Mouse (Mus musculus): Measurements from ENCODE around the gene Ndel1. TPM values are rescaled to one million over a fixed set of nuclear protein-coding genes. Genes with fewer than 3 reads are reported as not detected.
A peak's percentile ranks its signal among the peaks of the same experiment; 100 is the strongest.

Ndel1 gene
- total and polyA plus RNA-seq, 2 experiments, result 33.8 to 41.3 TPM

- 4% methylated on average over 11 of the region's 11 CpGs for WGBS
- no peak for DNase-seq (ENCODE audit: extremely low read depth, low read depth, low spot score)
- Histone ChIP-seq H3K27me3 (ENCODE audit: control insufficient read depth, insufficient read depth, low read length) (no peaks in the 10 kb centered on the region), H3K36me3 (ENCODE audit: control insufficient read depth, insufficient read depth, low read length) (peaks cover 35% of the 10 kb centered on the region), H3K4me1 (ENCODE audit: control insufficient read depth, insufficient read depth, low read length) (peaks cover 2% of the 10 kb centered on the region; the same call in 1 of the 2 replicates), H3K9ac (ENCODE audit: low read depth, low read length) (peak overlapping the region; percentile 69), H3K4me3 (ENCODE audit: insufficient read depth, low read depth, low read length) (peak overlapping the region; percentile 89), H3K27ac (replicated peaks; ENCODE audit: insufficient read depth, low read depth, low read length) (no peak overlapping the region), H3K79me2 (ENCODE audit: control insufficient read depth, insufficient read depth, low read length) (no peaks in the 10 kb centered on the region)
- TF ChIP-seq POLR2A (IDR thresholded peaks at IDR 0.05; ENCODE audit: extremely low read depth, insufficient read depth, low read length) (no peak), CTCF (IDR thresholded peaks at IDR 0.05; ENCODE audit: low read depth, low read length) (no peak)
These were observed 30.7 kb upstream of the Ndel1 start for GRCm38 (mm10) chr11:68902367-68902766.

- Histone ChIP-seq H3K4me3 (ENCODE audit: insufficient read depth, low read depth, low read length) (peak overlapping the region; percentile 89), H3K9ac (ENCODE audit: low read depth, low read length) (peak overlapping the region; percentile 87), H3K79me2 (ENCODE audit: control insufficient read depth, insufficient read depth, low read length) (no peaks in the 10 kb centered on the region), H3K36me3 (ENCODE audit: control insufficient read depth, insufficient read depth, low read length) (peaks cover 35% of the 10 kb centered on the region), H3K27ac (replicated peaks; ENCODE audit: insufficient read depth, low read depth, low read length) (no peak overlapping the region), H3K4me1 (ENCODE audit: control insufficient read depth, insufficient read depth, low read length) (peaks cover 2% of the 10 kb centered on the region; the same call in 1 of the 2 replicates), H3K27me3 (ENCODE audit: control insufficient read depth, insufficient read depth, low read length) (no peaks in the 10 kb centered on the region)
- no peak for TF ChIP-seq POLR2A (IDR thresholded peaks at IDR 0.05; ENCODE audit: extremely low read depth, insufficient read depth, low read length)
- no peak for TF ChIP-seq CTCF (IDR thresholded peaks at IDR 0.05; ENCODE audit: low read depth, low read length)
- DNase-seq (ENCODE audit: extremely low read depth, low read depth, low spot score), result peak; percentile 19
- under 1% methylated on average over 10 of the region's 10 CpGs for WGBS
These were observed 30.3 kb upstream of the Ndel1 start for GRCm38 (mm10) chr11:68902047-68902364.

GRCm38 (mm10) chr11:68901351-68902046, 29.8 kb upstream of the Ndel1 start, which contains the start of gene Rpl26:
TSS of gene Rpl26 (plus strand) at chr11:68901583.
- no peaks in the 10 kb centered on the region for H3K79me2 ChIP-seq (ENCODE audit: control insufficient read depth, insufficient read depth, low read length)

GRCm38 (mm10) chr11:68900519-68901350, 29.1 kb upstream of the Ndel1 start:
- Histone ChIP-seq H3K4me3 (ENCODE audit: insufficient read depth, low read depth, low read length) (peak overlapping the region; percentile 61), H3K79me2 (ENCODE audit: control insufficient read depth, insufficient read depth, low read length) (no peaks in the 10 kb centered on the region), H3K4me1 (ENCODE audit: control insufficient read depth, insufficient read depth, low read length) (no peaks in the 10 kb centered on the region), H3K27ac (replicated peaks; ENCODE audit: insufficient read depth, low read depth, low read length) (no peak overlapping the region), H3K9ac (ENCODE audit: low read depth, low read length) (peak overlapping the region; percentile 56), H3K27me3 (ENCODE audit: control insufficient read depth, insufficient read depth, low read length) (no peaks in the 10 kb centered on the region), H3K36me3 (ENCODE audit: control insufficient read depth, insufficient read depth, low read length) (peaks cover 30% of the 10 kb centered on the region)
- WGBS, result 25% methylated on average over 31 of the region's 31 CpGs
- TF ChIP-seq CTCF (IDR thresholded peaks at IDR 0.05; ENCODE audit: low read depth, low read length) (no peak), POLR2A (IDR thresholded peaks at IDR 0.05; ENCODE audit: extremely low read depth, insufficient read depth, low read length) (no peak)
- DNase-seq (ENCODE audit: extremely low read depth, low read depth, low spot score), result no peak

More at GRCm38 (mm10) chr11:68901351-68902046, 29.8 kb upstream of the Ndel1 start, which contains the start of gene Rpl26:
- peak; percentile 94 for TF ChIP-seq CTCF (IDR thresholded peaks at IDR 0.05; ENCODE audit: low read depth, low read length)
- TF ChIP-seq POLR2A (IDR thresholded peaks at IDR 0.05; ENCODE audit: extremely low read depth, insufficient read depth, low read length), result peak; percentile 85
- peak within 1 kb of the TSS; percentile 58 for H3K27ac ChIP-seq (replicated peaks; ENCODE audit: insufficient read depth, low read depth, low read length)
- H3K36me3 ChIP-seq (ENCODE audit: control insufficient read depth, insufficient read depth, low read length), result peaks cover 35% of the 10 kb centered on the region
- under 1% methylated on average over 52 of the region's 52 CpGs for WGBS
- no peaks in the 10 kb centered on the region for H3K27me3 ChIP-seq (ENCODE audit: control insufficient read depth, insufficient read depth, low read length)
- DNase-seq (ENCODE audit: extremely low read depth, low read depth, low spot score), result peak; percentile 91
- H3K9ac ChIP-seq (ENCODE audit: low read depth, low read length), result peak within 1 kb of the TSS; percentile 87
- peaks cover under 1% of the 10 kb centered on the region; the same call in 1 of the 2 replicates for H3K4me1 ChIP-seq (ENCODE audit: control insufficient read depth, insufficient read depth, low read length)
- H3K4me3 ChIP-seq (ENCODE audit: insufficient read depth, low read depth, low read length), result peak within 1 kb of the TSS; percentile 89

- TF ChIP-seq CTCF (IDR thresholded peaks at IDR 0.05; ENCODE audit: low read depth, low read length) (no peak), POLR2A (IDR thresholded peaks at IDR 0.05; ENCODE audit: extremely low read depth, insufficient read depth, low read length) (no peak)
- 84% methylated on average over 8 of the region's 8 CpGs for WGBS
- Histone ChIP-seq H3K4me3 (ENCODE audit: insufficient read depth, low read depth, low read length) (no peak overlapping the region), H3K4me1 (ENCODE audit: control insufficient read depth, insufficient read depth, low read length) (no peaks in the 10 kb centered on the region), H3K27me3 (ENCODE audit: control insufficient read depth, insufficient read depth, low read length) (no peaks in the 10 kb centered on the region), H3K36me3 (ENCODE audit: control insufficient read depth, insufficient read depth, low read length) (peaks cover 21% of the 10 kb centered on the region), H3K27ac (replicated peaks; ENCODE audit: insufficient read depth, low read depth, low read length) (no peak overlapping the region), H3K9ac (ENCODE audit: low read depth, low read length) (no peak overlapping the region), H3K79me2 (ENCODE audit: control insufficient read depth, insufficient read depth, low read length) (no peaks in the 10 kb centered on the region)
- no peak for DNase-seq (ENCODE audit: extremely low read depth, low read depth, low spot score)
These were observed 28.2 kb upstream of the Ndel1 start for GRCm38 (mm10) chr11:68899815-68900214.
